Mouse (Mus musculus) ES-E14 (cell line): ENCODE data around the gene Ccdc194. TPM values are rescaled to one million over a fixed set of nuclear protein-coding genes. Genes with fewer than 3 reads are reported as not detected.
"Not testable (repeated sequence)": the region's sequence is repeated elsewhere in the genome, so short reads cannot be mapped to it uniquely, and the experiment has no call there.

Source experiments
- DNase-seq: peaks from one replicate; pipeline ENCODE4 v3.0.0-alpha.2; 2013; ENCODE audit warnings: low read depth, low spot score
- H3K27ac ChIP-seq: 2 replicates; pipeline ENCODE4 v1.5.1; 2012; ENCODE audit warnings: low read depth, mild to moderate bottlenecking, low read length, moderate library complexity, mixed read lengths; ENCODE audit not compliant: poor library complexity, insufficient read depth, severe bottlenecking
- H3K36me3 ChIP-seq: 2 replicates; pipeline ENCODE4 v1.6.1; 2012; ENCODE audit warnings: mild to moderate bottlenecking, low read length, moderate library complexity, mixed read lengths; ENCODE audit not compliant: control insufficient read depth, poor library complexity, insufficient read depth, severe bottlenecking
- H3K4me1 ChIP-seq, 2 experiments: fragments of 150-350 bp in 1 of 2; sonication (generic) in 1 of 2; 2 replicates each; pipeline ENCODE4 v1.6.1; 2012; ENCODE audit warnings: low read length in 2 of 2, mild to moderate bottlenecking in 1 of 2, mixed read lengths in 1 of 2; ENCODE audit not compliant: control insufficient read depth in 2 of 2, insufficient read depth in 2 of 2, poor library complexity in 1 of 2
- H3K4me3 ChIP-seq, 2 experiments: fragments of 150-350 bp in 1 of 2; sonication (generic) in 1 of 2; 2 replicates each; pipeline ENCODE4 v1.5.1; 2012; ENCODE audit warnings: low read length in 2 of 2, low read depth in 1 of 2, mild to moderate bottlenecking in 1 of 2, mixed read lengths in 1 of 2; ENCODE audit not compliant: insufficient read depth in 1 of 2, poor library complexity in 1 of 2, severe bottlenecking in 1 of 2
- H3K9ac ChIP-seq: 2 replicates; pipeline ENCODE4 v1.6.1; 2012; ENCODE audit warnings: low read depth, mild to moderate bottlenecking, low read length, mixed read lengths; ENCODE audit not compliant: poor library complexity, insufficient read depth, severe bottlenecking
- H3K9me3 ChIP-seq: fragments of 150-350 bp; sonication (generic); 2 replicates; pipeline ENCODE4 v1.6.1; 2012; ENCODE audit warnings: low read depth, mild to moderate bottlenecking, low read length; ENCODE audit not compliant: control insufficient read depth, insufficient read depth
- CHD2 ChIP-seq: IDR thresholded peaks from 2 replicates; pipeline ENCODE4 v1.6.1; 2014; ENCODE audit warnings: mild to moderate bottlenecking, low read depth, low read length, inconsistent platforms
- HCFC1 ChIP-seq: IDR thresholded peaks from 2 replicates; pipeline ENCODE4 v1.6.1; 2012; ENCODE audit warnings: low read length, inconsistent platforms, borderline replicate concordance; ENCODE audit not compliant: insufficient read depth
- MAFK ChIP-seq: IDR thresholded peaks from 2 replicates; pipeline ENCODE4 v1.6.1; 2014; ENCODE audit warnings: mild to moderate bottlenecking, low read depth, low read length, inconsistent platforms; ENCODE audit not compliant: insufficient read depth
- ZC3H11A ChIP-seq: IDR thresholded peaks from 2 replicates; pipeline ENCODE4 v1.6.1; 2012; ENCODE audit warnings: low read depth, mild to moderate bottlenecking, inconsistent platforms, low read length, borderline replicate concordance
- ZNF384 ChIP-seq: IDR thresholded peaks from 2 replicates; pipeline ENCODE4 v1.6.1; 2012; ENCODE audit warnings: low read depth, low read length, inconsistent platforms
- in situ Hi-C, 2 experiments: fragments of 600-800 bp; cut with MboI; formaldehyde crosslinking; loops; one replicate each; pipeline ENCODE4 v1.15.1; 2025; ENCODE audit warnings: low sequenced_read_pairs in 2 of 2, inconsistent platforms in 1 of 2; ENCODE audit not compliant: unreplicated experiment in 2 of 2
- total RNA-seq: library from RNA; depleted of rRNA; stranded (reverse); fragments of 300-350 nt; gene quantifications from 2 replicates; pipeline ENCODE4 v1.2.3, GENCODE M21; 2012

Gene Ccdc194
- total RNA-seq, 1 experiment = 2.6 TPM

DNA sequence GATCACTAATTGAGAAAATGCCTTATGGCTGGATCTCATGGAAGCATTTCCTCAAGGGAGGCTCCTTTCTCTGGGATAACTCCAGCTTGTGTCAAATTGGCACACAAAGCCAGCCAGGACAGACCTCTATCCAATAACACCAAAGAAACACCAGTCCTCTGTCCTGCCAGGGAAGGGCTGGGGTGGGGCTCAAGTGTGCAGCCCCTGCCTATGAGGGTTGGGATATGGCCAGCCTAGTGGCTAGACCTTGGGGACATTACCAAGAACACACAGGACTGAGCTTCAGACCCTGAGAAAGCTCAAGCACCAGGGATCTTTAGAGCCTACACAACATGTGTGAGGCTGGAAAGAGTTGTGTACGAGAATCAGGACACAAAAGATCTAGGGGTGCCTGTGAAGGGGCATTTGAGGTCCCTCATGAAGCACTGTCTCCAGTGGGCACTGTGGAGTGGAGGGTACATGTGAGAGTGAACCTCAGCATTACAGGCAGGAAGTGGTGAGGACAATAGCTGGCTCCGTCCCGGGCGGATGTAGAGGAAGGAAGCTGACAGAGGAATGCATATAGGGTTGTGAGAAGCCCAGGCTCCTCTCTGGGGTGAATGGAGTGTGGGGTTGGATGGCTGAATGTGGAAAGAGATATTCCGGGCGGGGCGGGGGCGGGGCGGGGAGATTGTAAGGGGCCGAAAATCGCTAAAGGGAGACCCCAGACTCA, 3.0 kb upstream of the Ccdc194 start:
- in situ Hi-C loops = no loop called here

GRCm38 (mm10) chr8:71527162-71527870, 1.8 kb upstream of the Ccdc194 start:
- peak overlapping the region; percentile 76 for H3K27ac ChIP-seq
- in situ Hi-C loops = no loop called here
- DNase-seq = no peak
- peaks cover 7 to 24% of the 10 kb centered on the region in 2 experiments for H3K4me1 ChIP-seq
- H3K9me3 ChIP-seq = no peaks in the 10 kb centered on the region
- peak overlapping the region; percentile 46; the same call in 1 of the 2 replicates for H3K9ac ChIP-seq
- H3K4me3 ChIP-seq = no peak overlapping the region
- no peak for TF ChIP-seq HCFC1
- TF ChIP-seq CHD2 = no peak
- no peak for TF ChIP-seq MAFK
- TF ChIP-seq ZNF384 = no peak
- no peak for TF ChIP-seq ZC3H11A
- no peaks in the 10 kb centered on the region; the same call in 1 of the 2 replicates for H3K36me3 ChIP-seq

More for the DNA sequence above, 3.0 kb upstream of the Ccdc194 start:
- Histone ChIP-seq H3K9me3 (no peaks in the 10 kb centered on the region), H3K36me3 (no peaks in the 10 kb centered on the region), H3K4me3 (no peak overlapping the region), H3K27ac (peak overlapping the region; percentile 63; the same call in 1 of the 2 replicates), H3K9ac (no peak overlapping the region; the same call in 1 of the 2 replicates), H3K4me1 (peaks cover 7 to 20% of the 10 kb centered on the region in 2 experiments)
- TF ChIP-seq CHD2 = no peak
- TF ChIP-seq MAFK = no peak
- TF ChIP-seq ZC3H11A = no peak
- no peak for TF ChIP-seq ZNF384
- no peak for TF ChIP-seq HCFC1
- no peak for DNase-seq

DNA sequence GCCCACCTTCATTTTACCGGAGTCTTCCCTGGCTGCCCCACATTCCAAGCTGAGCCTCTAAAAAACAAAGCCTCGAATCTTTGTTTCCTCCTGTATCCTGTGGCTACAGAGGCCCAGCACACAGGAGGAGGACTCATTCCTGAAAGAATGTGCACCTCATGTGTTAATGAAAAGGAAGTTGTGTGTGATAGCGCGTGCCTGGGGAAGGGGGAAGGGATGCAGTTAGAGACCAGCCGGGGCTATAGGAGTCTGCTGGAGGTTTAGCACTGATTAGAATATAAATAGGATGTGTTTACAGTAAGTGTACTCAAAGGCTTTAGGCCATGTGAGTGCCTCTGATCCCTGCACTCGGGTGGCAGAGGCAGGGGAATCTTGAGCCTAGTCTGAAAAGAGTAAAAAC, 761 bp upstream of the Ccdc194 start:
- DNase-seq = no peak
- TF ChIP-seq MAFK (peak; percentile 52; the same call in 1 of the 2 replicates), ZC3H11A (no peak), ZNF384 (no peak), HCFC1 (0 out of 2 replicates have a peak, but pooled peaks have one; percentile 34), CHD2 (peak; percentile 80)
- H3K27ac ChIP-seq = peak overlapping the region; percentile 76
- H3K9ac ChIP-seq = peak overlapping the region; percentile 60
- H3K4me3 ChIP-seq = peak overlapping the region; percentile 7 to 52; a peak in 2 of 4 replicates
- peaks cover 7 to 28% of the 10 kb centered on the region in 2 experiments for H3K4me1 ChIP-seq
- no peaks in the 10 kb centered on the region; the same call in 1 of the 2 replicates for H3K36me3 ChIP-seq
- H3K9me3 ChIP-seq = no peaks in the 10 kb centered on the region
- in situ Hi-C loops = no loop called here

- TF ChIP-seq CHD2 = no peak
- TF ChIP-seq ZNF384 = no peak
- TF ChIP-seq MAFK = no peak
- 0 out of 2 replicates have a peak, but pooled peaks have one; percentile 48 for TF ChIP-seq HCFC1
- TF ChIP-seq ZC3H11A = peak; percentile 61; the same call in 1 of the 2 replicates
- H3K9me3 ChIP-seq = no peaks in the 10 kb centered on the region
- no peaks in the 10 kb centered on the region; the same call in 1 of the 2 replicates for H3K36me3 ChIP-seq
- no peak overlapping the region for H3K9ac ChIP-seq
- H3K27ac ChIP-seq = no peak overlapping the region
- in situ Hi-C loops = no loop called here
- DNase-seq = peak; percentile 93
- peaks cover 3 to 20% of the 10 kb centered on the region in 2 experiments; a peak in 2 of 4 replicates for H3K4me1 ChIP-seq
- H3K4me3 ChIP-seq = no peak overlapping the region
Measured at GRCm38 (mm10) chr8:71521634-71522033, 3.9 kb downstream of the Ccdc194 start.

- H3K4me1 ChIP-seq = peaks cover 0 to 19% of the 10 kb centered on the region in 2 experiments; a peak in 1 of 4 replicates
- H3K4me3 ChIP-seq, H3K27ac ChIP-seq, H3K9me3 ChIP-seq, DNase-seq, in situ Hi-C loops, H3K36me3 ChIP-seq, H3K9ac ChIP-seq: not testable (repeated sequence)
Measured at GRCm38 (mm10) chr8:71519037-71519825, 6.3 kb downstream of the Ccdc194 start.
